Mouse (Mus musculus): ENCODE results near the gene Actl6b.
"Not testable (repeated sequence)": the region's sequence is repeated elsewhere in the genome, so short reads cannot be mapped to it uniquely, and the experiment has no call there.

The Actl6b gene

GRCm38 (mm10) chr5:137598100-137598826, 44.9 kb downstream of the Actl6b start:
- Histone ChIP-seq H3K27me3 (ENCODE audit: control insufficient read depth, insufficient read depth, low read length, poor library complexity, severe bottlenecking) (no peaks in the 10 kb centered on the region), H3K36me3 (ENCODE audit: control insufficient read depth, insufficient read depth, low read length, poor library complexity, severe bottlenecking) (no peaks in the 10 kb centered on the region)
- DNase-seq (ENCODE audit: low read depth, low spot score): no peak

GRCm38 (mm10) chr5:137599600-137599999, 46.3 kb downstream of the Actl6b start:
- no peaks in the 10 kb centered on the region for H3K27me3 ChIP-seq (ENCODE audit: control insufficient read depth, insufficient read depth, low read length, poor library complexity, severe bottlenecking)
- H3K36me3 ChIP-seq (ENCODE audit: control insufficient read depth, insufficient read depth, low read length, poor library complexity, severe bottlenecking): no peaks in the 10 kb centered on the region
- no peak for DNase-seq (ENCODE audit: low read depth, low spot score)

GRCm38 (mm10) chr5:137600281-137600618, 46.9 kb downstream of the Actl6b start:
- no peaks in the 10 kb centered on the region for H3K27me3 ChIP-seq (ENCODE audit: control insufficient read depth, insufficient read depth, low read length, poor library complexity, severe bottlenecking)
- no peak for DNase-seq (ENCODE audit: low read depth, low spot score)
- H3K36me3 ChIP-seq (ENCODE audit: control insufficient read depth, insufficient read depth, low read length, poor library complexity, severe bottlenecking): no peaks in the 10 kb centered on the region

GRCm38 (mm10) chr5:137600619-137601364, 47.5 kb downstream of the Actl6b start, which contains the start of gene Mospd3:
Gene Mospd3, minus strand, starts transcription at chr5:137601058.
- peak; percentile 98 for DNase-seq (ENCODE audit: low read depth, low spot score)
- no peaks in the 10 kb centered on the region for H3K27me3 ChIP-seq (ENCODE audit: control insufficient read depth, insufficient read depth, low read length, poor library complexity, severe bottlenecking)

GRCm38 (mm10) chr5:137601365-137601729, 48.0 kb downstream of the Actl6b start:
- DNase-seq (ENCODE audit: low read depth, low spot score): no peak
- no peaks in the 10 kb centered on the region for H3K27me3 ChIP-seq (ENCODE audit: control insufficient read depth, insufficient read depth, low read length, poor library complexity, severe bottlenecking)
- no peaks in the 10 kb centered on the region for H3K36me3 ChIP-seq (ENCODE audit: control insufficient read depth, insufficient read depth, low read length, poor library complexity, severe bottlenecking)

More at GRCm38 (mm10) chr5:137600619-137601364, 47.5 kb downstream of the Actl6b start, which contains the start of gene Mospd3:
- no peaks in the 10 kb centered on the region for H3K36me3 ChIP-seq (ENCODE audit: control insufficient read depth, insufficient read depth, low read length, poor library complexity, severe bottlenecking)

- H3K36me3 ChIP-seq (ENCODE audit: control insufficient read depth, insufficient read depth, low read length, poor library complexity, severe bottlenecking): peaks cover under 1% of the 10 kb centered on the region; the same call in 1 of the 2 replicates
- H3K27me3 ChIP-seq (ENCODE audit: control insufficient read depth, insufficient read depth, low read length, poor library complexity, severe bottlenecking): no peaks in the 10 kb centered on the region
- DNase-seq (ENCODE audit: low read depth, low spot score): no peak
These were observed 54.7 kb downstream of the Actl6b start for GRCm38 (mm10) chr5:137607860-137608653.

GRCm38 (mm10) chr5:137608654-137609190, 55.4 kb downstream of the Actl6b start:
- no peak for DNase-seq (ENCODE audit: low read depth, low spot score)
- Histone ChIP-seq H3K27me3 (ENCODE audit: control insufficient read depth, insufficient read depth, low read length, poor library complexity, severe bottlenecking) (no peaks in the 10 kb centered on the region), H3K36me3 (ENCODE audit: control insufficient read depth, insufficient read depth, low read length, poor library complexity, severe bottlenecking) (peaks cover 1% of the 10 kb centered on the region; the same call in 1 of the 2 replicates)

- no peak for DNase-seq (ENCODE audit: low read depth, low spot score)
- Histone ChIP-seq H3K27me3 (ENCODE audit: control insufficient read depth, insufficient read depth, low read length, poor library complexity, severe bottlenecking) (no peaks in the 10 kb centered on the region), H3K36me3 (ENCODE audit: control insufficient read depth, insufficient read depth, low read length, poor library complexity, severe bottlenecking) (peaks cover 1% of the 10 kb centered on the region; the same call in 1 of the 2 replicates)
These were observed 56.0 kb downstream of the Actl6b start for GRCm38 (mm10) chr5:137609292-137609691.

GRCm38 (mm10) chr5:137610056-137610455, 56.7 kb downstream of the Actl6b start:
- Histone ChIP-seq H3K27me3 (ENCODE audit: control insufficient read depth, insufficient read depth, low read length, poor library complexity, severe bottlenecking) (no peaks in the 10 kb centered on the region), H3K36me3 (ENCODE audit: control insufficient read depth, insufficient read depth, low read length, poor library complexity, severe bottlenecking) (peaks cover 1% of the 10 kb centered on the region; the same call in 1 of the 2 replicates)
- no peak for DNase-seq (ENCODE audit: low read depth, low spot score)

- no peaks in the 10 kb centered on the region for H3K27me3 ChIP-seq (ENCODE audit: control insufficient read depth, insufficient read depth, low read length, poor library complexity, severe bottlenecking)
- H3K36me3 ChIP-seq (ENCODE audit: control insufficient read depth, insufficient read depth, low read length, poor library complexity, severe bottlenecking): peaks cover 1% of the 10 kb centered on the region; the same call in 1 of the 2 replicates
- no peak for DNase-seq (ENCODE audit: low read depth, low spot score)
These were observed 57.4 kb downstream of the Actl6b start for GRCm38 (mm10) chr5:137610548-137611244.

GRCm38 (mm10) chr5:137611245-137611602, 57.9 kb downstream of the Actl6b start:
- no peak for DNase-seq (ENCODE audit: low read depth, low spot score)
- no peaks in the 10 kb centered on the region for H3K27me3 ChIP-seq (ENCODE audit: control insufficient read depth, insufficient read depth, low read length, poor library complexity, severe bottlenecking)
- peaks cover 1% of the 10 kb centered on the region; the same call in 1 of the 2 replicates for H3K36me3 ChIP-seq (ENCODE audit: control insufficient read depth, insufficient read depth, low read length, poor library complexity, severe bottlenecking)

- H3K36me3 ChIP-seq (ENCODE audit: control insufficient read depth, insufficient read depth, low read length, poor library complexity, severe bottlenecking): peaks cover 1% of the 10 kb centered on the region; the same call in 1 of the 2 replicates
- no peaks in the 10 kb centered on the region for H3K27me3 ChIP-seq (ENCODE audit: control insufficient read depth, insufficient read depth, low read length, poor library complexity, severe bottlenecking)
These were observed 59.8 kb downstream of the Actl6b start for GRCm38 (mm10) chr5:137613076-137613475.

GRCm38 (mm10) chr5:137613550-137613949, 60.2 kb downstream of the Actl6b start, which contains the start of gene Pcolce:
Gene Pcolce, minus strand, starts transcription at chr5:137613784.
- DNase-seq (ENCODE audit: low read depth, low spot score): no peak
- H3K27me3 ChIP-seq (ENCODE audit: control insufficient read depth, insufficient read depth, low read length, poor library complexity, severe bottlenecking): no peaks in the 10 kb centered on the region
- H3K36me3 ChIP-seq (ENCODE audit: control insufficient read depth, insufficient read depth, low read length, poor library complexity, severe bottlenecking): peaks cover 1% of the 10 kb centered on the region; the same call in 1 of the 2 replicates

More at GRCm38 (mm10) chr5:137613076-137613475, 59.8 kb downstream of the Actl6b start:
- DNase-seq (ENCODE audit: low read depth, low spot score): no peak

GRCm38 (mm10) chr5:137614921-137615320, 61.6 kb downstream of the Actl6b start:
- not testable (repeated sequence) for H3K36me3 ChIP-seq (ENCODE audit: control insufficient read depth, insufficient read depth, low read length, poor library complexity, severe bottlenecking); H3K27me3 ChIP-seq (ENCODE audit: control insufficient read depth, insufficient read depth, low read length, poor library complexity, severe bottlenecking); DNase-seq (ENCODE audit: low read depth, low spot score)

Measured in splenic B cell, adult 2 months (primary cell).